Mouse (Mus musculus): ENCODE data around the gene Cfap58. TPM values are rescaled to one million over a fixed set of nuclear protein-coding genes. Genes with fewer than 3 reads are reported as not detected.

Gene Cfap58
- polyA plus RNA-seq, 1 experiment from 2014 or later = 0.09 TPM

- H3K9ac ChIP-seq (ENCODE audit: low read length) = no peak overlapping the region
- H3K4me1 ChIP-seq (ENCODE audit: control insufficient read depth, insufficient read depth, low read length) = peaks cover 42% of the 10 kb centered on the region
- no peaks in the 10 kb centered on the region for H3K27me3 ChIP-seq (ENCODE audit: control insufficient read depth, insufficient read depth, low read length)
- H3K27ac ChIP-seq (ENCODE audit: low read length) = no peak overlapping the region
- H3K36me3 ChIP-seq (ENCODE audit: control insufficient read depth, insufficient read depth) = 0 out of 2 replicates have a peak, but pooled peaks cover 4% of the 10 kb centered on the region
- H3K4me3 ChIP-seq (ENCODE audit: low read length) = no peak overlapping the region
- WGBS = 65% methylated on average over 4 of the region's 4 CpGs
- ATAC-seq (replicated peaks; ENCODE audit: extremely low read depth, insufficient read depth, low FRiP score) = no peak
- no peaks in the 10 kb centered on the region for H3K9me3 ChIP-seq (replicated peaks; ENCODE audit: control insufficient read depth, low read length)
- H3K4me2 ChIP-seq (ENCODE audit: low read depth, low read length) = 0 out of 2 replicates have a peak overlapping the region, but pooled peaks have one; percentile 59
These were observed 26.7 kb upstream of the Cfap58 start for GRCm38 (mm10) chr19:47910751-47911150.

GRCm38 (mm10) chr19:47913344-47913743, 24.1 kb upstream of the Cfap58 start:
- Histone ChIP-seq H3K36me3 (ENCODE audit: control insufficient read depth, insufficient read depth) (0 out of 2 replicates have a peak, but pooled peaks cover 4% of the 10 kb centered on the region), H3K4me2 (ENCODE audit: low read depth, low read length) (no peak overlapping the region), H3K27ac (ENCODE audit: low read length) (no peak overlapping the region), H3K9me3 (replicated peaks; ENCODE audit: control insufficient read depth, low read length) (no peaks in the 10 kb centered on the region), H3K4me3 (ENCODE audit: low read length) (no peak overlapping the region), H3K9ac (ENCODE audit: low read length) (no peak overlapping the region), H3K27me3 (ENCODE audit: control insufficient read depth, insufficient read depth, low read length) (no peaks in the 10 kb centered on the region), H3K4me1 (ENCODE audit: control insufficient read depth, insufficient read depth, low read length) (peaks cover 57% of the 10 kb centered on the region)
- 89% methylated on average over 7 of the region's 7 CpGs for WGBS
- no peak for ATAC-seq (replicated peaks; ENCODE audit: extremely low read depth, insufficient read depth, low FRiP score)

- Histone ChIP-seq H3K36me3 (ENCODE audit: control insufficient read depth, insufficient read depth) (0 out of 2 replicates have a peak, but pooled peaks cover 4% of the 10 kb centered on the region), H3K4me1 (ENCODE audit: control insufficient read depth, insufficient read depth, low read length) (peaks cover 50% of the 10 kb centered on the region), H3K9me3 (replicated peaks; ENCODE audit: control insufficient read depth, low read length) (no peaks in the 10 kb centered on the region), H3K27me3 (ENCODE audit: control insufficient read depth, insufficient read depth, low read length) (no peaks in the 10 kb centered on the region), H3K27ac (ENCODE audit: low read length) (no peak overlapping the region), H3K4me2 (ENCODE audit: low read depth, low read length) (no peak overlapping the region), H3K9ac (ENCODE audit: low read length) (no peak overlapping the region), H3K4me3 (ENCODE audit: low read length) (no peak overlapping the region)
- 88% methylated on average over 4 of the region's 4 CpGs for WGBS
- no peak for ATAC-seq (replicated peaks; ENCODE audit: extremely low read depth, insufficient read depth, low FRiP score)
These were observed 23.3 kb upstream of the Cfap58 start for GRCm38 (mm10) chr19:47914191-47914590.

- Histone ChIP-seq H3K9me3 (replicated peaks; ENCODE audit: control insufficient read depth, low read length) (no peaks in the 10 kb centered on the region), H3K27ac (ENCODE audit: low read length) (no peak overlapping the region), H3K36me3 (ENCODE audit: control insufficient read depth, insufficient read depth) (0 out of 2 replicates have a peak, but pooled peaks cover 4% of the 10 kb centered on the region), H3K4me2 (ENCODE audit: low read depth, low read length) (no peak overlapping the region), H3K4me3 (ENCODE audit: low read length) (no peak overlapping the region), H3K4me1 (ENCODE audit: control insufficient read depth, insufficient read depth, low read length) (peaks cover 41% of the 10 kb centered on the region), H3K9ac (ENCODE audit: low read length) (peak overlapping the region; percentile 32; the same call in 1 of the 2 replicates), H3K27me3 (ENCODE audit: control insufficient read depth, insufficient read depth, low read length) (no peaks in the 10 kb centered on the region)
- 75% methylated on average over 4 of the region's 4 CpGs for WGBS
- no peak for ATAC-seq (replicated peaks; ENCODE audit: extremely low read depth, insufficient read depth, low FRiP score)
These were observed 22.2 kb upstream of the Cfap58 start for GRCm38 (mm10) chr19:47915251-47915650.

GRCm38 (mm10) chr19:47917396-47917795, 20.1 kb upstream of the Cfap58 start:
- WGBS = 38% methylated on average over 4 of the region's 4 CpGs

GRCm38 (mm10) chr19:47918016-47918415, 19.5 kb upstream of the Cfap58 start:
- ATAC-seq (replicated peaks; ENCODE audit: extremely low read depth, insufficient read depth, low FRiP score) = no peak
- WGBS = 13% methylated on average over 9 of the region's 9 CpGs
- no peaks in the 10 kb centered on the region for H3K27me3 ChIP-seq (ENCODE audit: control insufficient read depth, insufficient read depth, low read length)

More at GRCm38 (mm10) chr19:47917396-47917795, 20.1 kb upstream of the Cfap58 start:
- H3K4me1 ChIP-seq (ENCODE audit: control insufficient read depth, insufficient read depth, low read length) = peaks cover 21% of the 10 kb centered on the region
- no peaks in the 10 kb centered on the region for H3K27me3 ChIP-seq (ENCODE audit: control insufficient read depth, insufficient read depth, low read length)
- H3K36me3 ChIP-seq (ENCODE audit: control insufficient read depth, insufficient read depth) = 0 out of 2 replicates have a peak, but pooled peaks cover 4% of the 10 kb centered on the region
- no peak for ATAC-seq (replicated peaks; ENCODE audit: extremely low read depth, insufficient read depth, low FRiP score)
- no peaks in the 10 kb centered on the region for H3K9me3 ChIP-seq (replicated peaks; ENCODE audit: control insufficient read depth, low read length)
- H3K27ac ChIP-seq (ENCODE audit: low read length) = peak overlapping the region; percentile 99
- peak overlapping the region; percentile 86 for H3K4me2 ChIP-seq (ENCODE audit: low read depth, low read length)
- H3K9ac ChIP-seq (ENCODE audit: low read length) = peak overlapping the region; percentile 93
- H3K4me3 ChIP-seq (ENCODE audit: low read length) = peak overlapping the region; percentile 75

GRCm38 (mm10) chr19:47918455-47919101, 18.9 kb upstream of the Cfap58 start:
- WGBS = under 1% methylated on average over 29 of the region's 29 CpGs
- H3K36me3 ChIP-seq (ENCODE audit: control insufficient read depth, insufficient read depth) = 0 out of 2 replicates have a peak, but pooled peaks cover 4% of the 10 kb centered on the region
- peak; percentile 7; the same call in 1 of the 2 replicates for ATAC-seq (replicated peaks; ENCODE audit: extremely low read depth, insufficient read depth, low FRiP score)
- peak overlapping the region; percentile 75 for H3K4me3 ChIP-seq (ENCODE audit: low read length)
- no peaks in the 10 kb centered on the region for H3K9me3 ChIP-seq (replicated peaks; ENCODE audit: control insufficient read depth, low read length)
- H3K4me1 ChIP-seq (ENCODE audit: control insufficient read depth, insufficient read depth, low read length) = peaks cover 20% of the 10 kb centered on the region
- H3K27ac ChIP-seq (ENCODE audit: low read length) = peak overlapping the region; percentile 99
- H3K4me2 ChIP-seq (ENCODE audit: low read depth, low read length) = peak overlapping the region; percentile 86
- no peaks in the 10 kb centered on the region for H3K27me3 ChIP-seq (ENCODE audit: control insufficient read depth, insufficient read depth, low read length)
- H3K9ac ChIP-seq (ENCODE audit: low read length) = peak overlapping the region; percentile 93

More at GRCm38 (mm10) chr19:47918016-47918415, 19.5 kb upstream of the Cfap58 start:
- peak overlapping the region; percentile 93 for H3K9ac ChIP-seq (ENCODE audit: low read length)
- peak overlapping the region; percentile 86 for H3K4me2 ChIP-seq (ENCODE audit: low read depth, low read length)
- peak overlapping the region; percentile 75 for H3K4me3 ChIP-seq (ENCODE audit: low read length)
- H3K27ac ChIP-seq (ENCODE audit: low read length) = peak overlapping the region; percentile 99
- 0 out of 2 replicates have a peak, but pooled peaks cover 4% of the 10 kb centered on the region for H3K36me3 ChIP-seq (ENCODE audit: control insufficient read depth, insufficient read depth)
- H3K9me3 ChIP-seq (replicated peaks; ENCODE audit: control insufficient read depth, low read length) = no peaks in the 10 kb centered on the region
- H3K4me1 ChIP-seq (ENCODE audit: control insufficient read depth, insufficient read depth, low read length) = peaks cover 20% of the 10 kb centered on the region

- peaks cover 20% of the 10 kb centered on the region for H3K4me1 ChIP-seq (ENCODE audit: control insufficient read depth, insufficient read depth, low read length)
- H3K36me3 ChIP-seq (ENCODE audit: control insufficient read depth, insufficient read depth) = no peaks in the 10 kb centered on the region
- H3K27ac ChIP-seq (ENCODE audit: low read length) = peak within 1 kb of the TSS; percentile 99
- H3K4me3 ChIP-seq (ENCODE audit: low read length) = peak within 1 kb of the TSS; percentile 75
- peak within 1 kb of the TSS; percentile 86 for H3K4me2 ChIP-seq (ENCODE audit: low read depth, low read length)
- peak within 1 kb of the TSS; percentile 93 for H3K9ac ChIP-seq (ENCODE audit: low read length)
- H3K9me3 ChIP-seq (replicated peaks; ENCODE audit: control insufficient read depth, low read length) = no peaks in the 10 kb centered on the region
- H3K27me3 ChIP-seq (ENCODE audit: control insufficient read depth, insufficient read depth, low read length) = no peaks in the 10 kb centered on the region
- under 1% methylated on average over 48 of the region's 48 CpGs for WGBS
- peak; percentile 82 for ATAC-seq (replicated peaks; ENCODE audit: extremely low read depth, insufficient read depth, low FRiP score)
These were observed 18.1 kb upstream of the Cfap58 start, which contains the start of the genes Cfap43 and Itprip for GRCm38 (mm10) chr19:47919126-47919965. Gene Cfap43 (minus strand): TSS chr19:47919287. Gene Itprip (minus strand): TSS chr19:47919299.
